Mouse (Mus musculus) heart, adult 2 months (tissue): ENCODE data around the gene Fam71b. TPM values are rescaled to one million over a fixed set of nuclear protein-coding genes. Genes with fewer than 3 reads are reported as not detected.

Experiments used
- DNase-seq, 2 experiments: peaks; one replicate each; pipeline ENCODE4 v3.0.0; 2021
- H3K27ac ChIP-seq: fragments of 200-600 bp; 2 replicates; pipeline ENCODE4 v1.8.1; 2022
- H3K27me3 ChIP-seq: fragments of 200-500 bp; 2 replicates; pipeline ENCODE4 v1.6.1; 2012; ENCODE audit warnings: mild to moderate bottlenecking, low read length, inconsistent platforms, mixed read lengths; ENCODE audit not compliant: control insufficient read depth, insufficient read depth
- H3K36me3 ChIP-seq: fragments of 200-500 bp; 2 replicates; pipeline ENCODE4 v1.6.1; 2012; ENCODE audit warnings: low read length, inconsistent platforms; ENCODE audit not compliant: control insufficient read depth, insufficient read depth
- H3K4me1 ChIP-seq: fragments of 200-500 bp; 2 replicates; pipeline ENCODE4 v1.6.1; 2011; ENCODE audit warnings: low read length; ENCODE audit not compliant: control insufficient read depth, insufficient read depth
- H3K4me3 ChIP-seq: fragments of 200-600 bp; 2 replicates; pipeline ENCODE4 v1.8.1; 2022
- H3K79me2 ChIP-seq: fragments of 200-500 bp; replicated peaks from 2 replicates; pipeline ENCODE4 v1.6.1; 2012; ENCODE audit warnings: mild to moderate bottlenecking, inconsistent platforms, low read length, moderate library complexity, mixed read lengths; ENCODE audit not compliant: control insufficient read depth, insufficient read depth
- H3K9ac ChIP-seq: fragments of 200-500 bp; 2 replicates; pipeline ENCODE4 v1.6.1; 2012; ENCODE audit warnings: low read depth, mild to moderate bottlenecking, control low read depth, inconsistent platforms, low read length, mixed read lengths
- CTCF ChIP-seq: fragments of 200-600 bp; IDR thresholded peaks from 2 replicates; pipeline ENCODE4 v1.8.1; 2022; ENCODE audit warnings: antibody characterized with exemption, mild to moderate bottlenecking, moderate library complexity
- EP300 ChIP-seq: fragments of 200-500 bp; IDR thresholded peaks from 2 replicates; pipeline ENCODE4 v1.6.1; 2011; ENCODE audit warnings: low read depth, low read length, control low read depth; ENCODE audit not compliant: insufficient read depth
- POLR2A ChIP-seq: fragments of 200-500 bp; IDR thresholded peaks from 2 replicates; pipeline ENCODE4 v1.6.1; 2011; ENCODE audit warnings: mild to moderate bottlenecking, low read depth, low read length, control low read depth; ENCODE audit not compliant: insufficient read depth
- WGBS: fragments of 180-500 bp; shearing (Covaris S2); methylation state at CpG from one replicate; pipeline ENCODE4 v1.1.7; 2018; 5-methylcytosine and 5-hydroxymethylcytosine counted together
- intact Hi-C: fragments of 180-260 bp; cut with DNase I; formaldehyde crosslinking; loops from one replicate; pipeline ENCODE4 v1.15.1; 2025
- polyA plus RNA-seq: library from polyadenylated mRNA; depleted of rRNA; stranded (reverse); fragments of >200 nt; gene quantifications from 2 replicates; pipeline ENCODE4 v1.2.3, GENCODE M21; 2012
- total RNA-seq, 2 experiments: library from RNA; stranded (reverse); gene quantifications; 2 replicates each; pipeline ENCODE4 v1.2.3; 2021

Fam71b gene
- total and polyA plus RNA-seq, 3 experiments: 0.06 TPM; not detected in 2

GRCm38 (mm10) chr11:46377819-46378782 lies 18.3 kb upstream of the Fam71b start:
- TF ChIP-seq EP300: no peak
- TF ChIP-seq CTCF: no peak
- TF ChIP-seq POLR2A: no peak
- Histone ChIP-seq H3K4me3 (no peak overlapping the region), H3K79me2 (no peaks in the 10 kb centered on the region), H3K36me3 (no peaks in the 10 kb centered on the region), H3K9ac (no peak overlapping the region), H3K27me3 (no peaks in the 10 kb centered on the region), H3K27ac (no peak overlapping the region), H3K4me1 (no peaks in the 10 kb centered on the region)
- intact Hi-C loops: no loop called here
- 83% methylated on average over 8 of the region's 8 CpGs for WGBS
- DNase-seq: no peak

- H3K27ac ChIP-seq: no peak overlapping the region
- H3K36me3 ChIP-seq: no peaks in the 10 kb centered on the region
- H3K27me3 ChIP-seq: no peaks in the 10 kb centered on the region
- TF ChIP-seq CTCF: no peak
- TF ChIP-seq EP300: no peak
- TF ChIP-seq POLR2A: no peak
- no peak overlapping the region for H3K9ac ChIP-seq
- H3K79me2 ChIP-seq: no peaks in the 10 kb centered on the region
- intact Hi-C loops: no loop called here
- no peak overlapping the region for H3K4me3 ChIP-seq
- no peak for DNase-seq
- H3K4me1 ChIP-seq: no peaks in the 10 kb centered on the region
- WGBS: 77% methylated on average over 7 of the region's 7 CpGs
Observed at GRCm38 (mm10) chr11:46380097-46380675, 16.2 kb upstream of the Fam71b start.

GRCm38 (mm10) chr11:46382466-46382865 lies 13.9 kb upstream of the Fam71b start:
- Histone ChIP-seq H3K27ac (no peak overlapping the region), H3K27me3 (no peaks in the 10 kb centered on the region), H3K9ac (no peak overlapping the region), H3K4me3 (no peak overlapping the region), H3K79me2 (no peaks in the 10 kb centered on the region), H3K36me3 (no peaks in the 10 kb centered on the region), H3K4me1 (no peaks in the 10 kb centered on the region)
- no peak for TF ChIP-seq POLR2A
- TF ChIP-seq EP300: no peak
- TF ChIP-seq CTCF: no peak
- no peak for DNase-seq
- WGBS: 85% methylated on average over 4 of the region's 4 CpGs
- intact Hi-C loops: no loop called here

GRCm38 (mm10) chr11:46384925-46385324 lies 11.4 kb upstream of the Fam71b start:
- intact Hi-C loops: no loop called here
- DNase-seq: no peak
- H3K4me1 ChIP-seq: no peaks in the 10 kb centered on the region
- no peak overlapping the region for H3K9ac ChIP-seq
- H3K27ac ChIP-seq: no peak overlapping the region
- TF ChIP-seq CTCF (no peak), POLR2A (no peak), EP300 (no peak)
- no peaks in the 10 kb centered on the region for H3K27me3 ChIP-seq
- H3K4me3 ChIP-seq: no peak overlapping the region
- WGBS: 73% methylated on average over 2 of the region's 2 CpGs
- no peaks in the 10 kb centered on the region for H3K36me3 ChIP-seq
- H3K79me2 ChIP-seq: no peaks in the 10 kb centered on the region

- no peak overlapping the region for H3K4me3 ChIP-seq
- H3K9ac ChIP-seq: no peak overlapping the region
- H3K27me3 ChIP-seq: no peaks in the 10 kb centered on the region
- H3K79me2 ChIP-seq: no peaks in the 10 kb centered on the region
- TF ChIP-seq POLR2A (no peak), CTCF (no peak), EP300 (no peak)
- DNase-seq: no peak
- intact Hi-C loops: no loop called here
- 81% methylated on average over 8 of the region's 8 CpGs for WGBS
- H3K27ac ChIP-seq: no peak overlapping the region
- H3K4me1 ChIP-seq: no peaks in the 10 kb centered on the region
- no peaks in the 10 kb centered on the region for H3K36me3 ChIP-seq
Observed at GRCm38 (mm10) chr11:46386556-46386955, 9.8 kb upstream of the Fam71b start.

- WGBS: 89% methylated on average over 8 of the region's 8 CpGs
- TF ChIP-seq CTCF: no peak
- TF ChIP-seq POLR2A: no peak
- TF ChIP-seq EP300: no peak
- Histone ChIP-seq H3K4me3 (no peak overlapping the region), H3K4me1 (no peaks in the 10 kb centered on the region), H3K9ac (no peak overlapping the region), H3K27me3 (no peaks in the 10 kb centered on the region), H3K36me3 (no peaks in the 10 kb centered on the region), H3K79me2 (no peaks in the 10 kb centered on the region), H3K27ac (no peak overlapping the region)
- no peak for DNase-seq
- intact Hi-C loops: no loop called here
Observed at GRCm38 (mm10) chr11:46387061-46387460, 9.3 kb upstream of the Fam71b start.
